Mouse (Mus musculus): Measurements from ENCODE around the gene Gp9. TPM values are rescaled to one million over a fixed set of nuclear protein-coding genes. Genes with fewer than 3 reads are reported as not detected.

Gp9 gene
- polyA plus RNA-seq, 1 experiment from 2014 or later: 1.1 TPM

GRCm38 (mm10) chr6:87791826-87792225 lies 14.0 kb downstream of the Gp9 start:
- Histone ChIP-seq H3K27ac (replicated peaks) (no peak overlapping the region), H3K9ac (no peak overlapping the region), H3K4me2 (no peak overlapping the region), H3K36me3 (peaks cover 22% of the 10 kb centered on the region), H3K4me1 (replicated peaks) (peaks cover 11% of the 10 kb centered on the region), H3K9me3 (no peaks in the 10 kb centered on the region), H3K4me3 (no peak overlapping the region), H3K27me3 (no peaks in the 10 kb centered on the region)
- no peak for ATAC-seq (ENCODE audit: low read depth)
- WGBS: 89% methylated on average over 5 of the region's 5 CpGs

GRCm38 (mm10) chr6:87793821-87794510 lies 16.1 kb downstream of the Gp9 start:
- Histone ChIP-seq H3K27ac (replicated peaks) (no peak overlapping the region), H3K4me3 (no peak overlapping the region), H3K9ac (no peak overlapping the region), H3K36me3 (peaks cover 22% of the 10 kb centered on the region), H3K4me2 (no peak overlapping the region), H3K4me1 (replicated peaks) (peaks cover 9% of the 10 kb centered on the region), H3K27me3 (no peaks in the 10 kb centered on the region), H3K9me3 (no peaks in the 10 kb centered on the region)
- 93% methylated on average over 10 of the region's 10 CpGs for WGBS
- ATAC-seq (ENCODE audit: low read depth): no peak

GRCm38 (mm10) chr6:87795385-87796150 lies 17.7 kb downstream of the Gp9 start:
- Histone ChIP-seq H3K4me1 (replicated peaks) (no peaks in the 10 kb centered on the region; the same call in 1 of the 2 replicates), H3K36me3 (peaks cover 22% of the 10 kb centered on the region), H3K27me3 (no peaks in the 10 kb centered on the region), H3K9me3 (no peaks in the 10 kb centered on the region), H3K27ac (replicated peaks) (no peak overlapping the region), H3K4me2 (no peak overlapping the region), H3K9ac (no peak overlapping the region), H3K4me3 (no peak overlapping the region)
- ATAC-seq (ENCODE audit: low read depth): no peak
- 56% methylated on average over 6 of the region's 6 CpGs for WGBS

- no peaks in the 10 kb centered on the region for H3K9me3 ChIP-seq
- no peak overlapping the region for H3K27ac ChIP-seq (replicated peaks)
- H3K27me3 ChIP-seq: no peaks in the 10 kb centered on the region
- 92% methylated on average over 6 of the region's 6 CpGs for WGBS
- H3K4me3 ChIP-seq: no peak overlapping the region
- H3K9ac ChIP-seq: no peak overlapping the region
- no peak for ATAC-seq (ENCODE audit: low read depth)
- H3K4me1 ChIP-seq (replicated peaks): no peaks in the 10 kb centered on the region; the same call in 1 of the 2 replicates
- no peak overlapping the region for H3K4me2 ChIP-seq
- H3K36me3 ChIP-seq: peaks cover 22% of the 10 kb centered on the region
These were observed 18.5 kb downstream of the Gp9 start for GRCm38 (mm10) chr6:87796251-87796880.

GRCm38 (mm10) chr6:87797321-87797720 lies 19.4 kb downstream of the Gp9 start:
- ATAC-seq (ENCODE audit: low read depth): no peak
- no peaks in the 10 kb centered on the region; the same call in 1 of the 2 replicates for H3K4me1 ChIP-seq (replicated peaks)
- no peak overlapping the region for H3K9ac ChIP-seq
- H3K4me3 ChIP-seq: no peak overlapping the region
- H3K36me3 ChIP-seq: peaks cover 13% of the 10 kb centered on the region
- H3K4me2 ChIP-seq: no peak overlapping the region
- H3K27ac ChIP-seq (replicated peaks): no peak overlapping the region
- 30% methylated on average over 2 of the region's 2 CpGs for WGBS
- no peaks in the 10 kb centered on the region for H3K9me3 ChIP-seq
- no peaks in the 10 kb centered on the region for H3K27me3 ChIP-seq

GRCm38 (mm10) chr6:87799576-87799975 lies 21.7 kb downstream of the Gp9 start:
- ATAC-seq (ENCODE audit: low read depth): no peak
- H3K4me3 ChIP-seq: no peak overlapping the region
- H3K4me1 ChIP-seq (replicated peaks): no peaks in the 10 kb centered on the region; the same call in 1 of the 2 replicates
- no peak overlapping the region for H3K27ac ChIP-seq (replicated peaks)
- H3K36me3 ChIP-seq: 0 out of 2 replicates have a peak, but pooled peaks cover 4% of the 10 kb centered on the region
- WGBS: 89% methylated on average over 6 of the region's 6 CpGs
- no peak overlapping the region for H3K9ac ChIP-seq
- no peaks in the 10 kb centered on the region for H3K27me3 ChIP-seq
- H3K4me2 ChIP-seq: no peak overlapping the region
- H3K9me3 ChIP-seq: no peaks in the 10 kb centered on the region

- 0 out of 2 replicates have a peak, but pooled peaks cover 6% of the 10 kb centered on the region for H3K36me3 ChIP-seq
- no peaks in the 10 kb centered on the region for H3K4me1 ChIP-seq (replicated peaks)
- no peaks in the 10 kb centered on the region for H3K27me3 ChIP-seq
- H3K27ac ChIP-seq (replicated peaks): no peak overlapping the region
- no peaks in the 10 kb centered on the region for H3K9me3 ChIP-seq
- no peak overlapping the region for H3K9ac ChIP-seq
- no peak for ATAC-seq (ENCODE audit: low read depth)
- WGBS: 88% methylated on average over 6 of the region's 7 CpGs
- no peak overlapping the region for H3K4me2 ChIP-seq
- H3K4me3 ChIP-seq: no peak overlapping the region
These were observed 24.6 kb downstream of the Gp9 start for GRCm38 (mm10) chr6:87802462-87802861.

GRCm38 (mm10) chr6:87804036-87804435 lies 26.2 kb downstream of the Gp9 start:
- Histone ChIP-seq H3K9me3 (no peaks in the 10 kb centered on the region), H3K4me2 (no peak overlapping the region), H3K4me1 (replicated peaks) (no peaks in the 10 kb centered on the region), H3K36me3 (peaks cover 11% of the 10 kb centered on the region; the same call in 1 of the 2 replicates), H3K4me3 (no peak overlapping the region), H3K9ac (no peak overlapping the region), H3K27me3 (no peaks in the 10 kb centered on the region), H3K27ac (replicated peaks) (no peak overlapping the region)
- no peak for ATAC-seq (ENCODE audit: low read depth)
- 89% methylated on average over 1 of the region's 1 CpGs for WGBS

GRCm38 (mm10) chr6:87804886-87805285 lies 27.0 kb downstream of the Gp9 start:
- Histone ChIP-seq H3K9ac (no peak overlapping the region), H3K27me3 (no peaks in the 10 kb centered on the region), H3K27ac (replicated peaks) (no peak overlapping the region), H3K9me3 (no peaks in the 10 kb centered on the region), H3K4me1 (replicated peaks) (peaks cover 4% of the 10 kb centered on the region), H3K4me3 (no peak overlapping the region), H3K36me3 (peaks cover 11% of the 10 kb centered on the region; the same call in 1 of the 2 replicates), H3K4me2 (no peak overlapping the region)
- WGBS: 75% methylated on average over 7 of the region's 7 CpGs
- no peak for ATAC-seq (ENCODE audit: low read depth)

GRCm38 (mm10) chr6:87805448-87805847 lies 27.6 kb downstream of the Gp9 start:
- 93% methylated on average over 7 of the region's 7 CpGs for WGBS
- no peak for ATAC-seq (ENCODE audit: low read depth)
- no peaks in the 10 kb centered on the region for H3K27me3 ChIP-seq
- no peak overlapping the region for H3K27ac ChIP-seq (replicated peaks)
- H3K36me3 ChIP-seq: peaks cover 11% of the 10 kb centered on the region; the same call in 1 of the 2 replicates
- no peak overlapping the region for H3K4me2 ChIP-seq
- peaks cover 8% of the 10 kb centered on the region for H3K4me1 ChIP-seq (replicated peaks)
- no peak overlapping the region for H3K9ac ChIP-seq
- H3K4me3 ChIP-seq: no peak overlapping the region
- no peaks in the 10 kb centered on the region for H3K9me3 ChIP-seq

GRCm38 (mm10) chr6:87806028-87806427 lies 28.2 kb downstream of the Gp9 start:
- Histone ChIP-seq H3K9ac (no peak overlapping the region), H3K4me1 (replicated peaks) (peaks cover 14% of the 10 kb centered on the region), H3K27ac (replicated peaks) (no peak overlapping the region), H3K27me3 (no peaks in the 10 kb centered on the region), H3K4me2 (no peak overlapping the region), H3K9me3 (no peaks in the 10 kb centered on the region), H3K4me3 (no peak overlapping the region), H3K36me3 (peaks cover 11% of the 10 kb centered on the region; the same call in 1 of the 2 replicates)
- ATAC-seq (ENCODE audit: low read depth): no peak
- 80% methylated on average over 2 of the region's 2 CpGs for WGBS

GRCm38 (mm10) chr6:87806857-87807256 lies 29.0 kb downstream of the Gp9 start:
- ATAC-seq (ENCODE audit: low read depth): no peak
- Histone ChIP-seq H3K4me2 (no peak overlapping the region), H3K9me3 (no peaks in the 10 kb centered on the region), H3K27ac (replicated peaks) (no peak overlapping the region), H3K9ac (no peak overlapping the region), H3K27me3 (no peaks in the 10 kb centered on the region), H3K4me3 (no peak overlapping the region), H3K36me3 (peaks cover 11% of the 10 kb centered on the region; the same call in 1 of the 2 replicates), H3K4me1 (replicated peaks) (peaks cover 17% of the 10 kb centered on the region)
- 56% methylated on average over 2 of the region's 2 CpGs for WGBS
